Mouse (Mus musculus) heart, embryonic 11.5 days (tissue): ENCODE data around the gene Ak1. TPM values are rescaled to one million over a fixed set of nuclear protein-coding genes. Genes with fewer than 3 reads are reported as not detected.
A peak's percentile ranks its signal among the peaks of the same experiment; 100 is the strongest.

Experiments used
- ATAC-seq: fragments of 200-750 bp; cut with Nextera tagmentation; replicated peaks from 2 replicates; pipeline ENCODE4 v1.8.0; 2017; ENCODE audit warnings: moderate library complexity; ENCODE audit not compliant: insufficient number of reproducible peaks, low FRiP score, low TSS enrichment
- H3K27ac ChIP-seq: fragments of 300-500 bp; sonication (generic); 2 replicates; pipeline ENCODE4 v1.5.1; 2014; ENCODE audit warnings: mild to moderate bottlenecking, low read depth, low read length
- H3K27me3 ChIP-seq: fragments of 300-500 bp; sonication (generic); 2 replicates; pipeline ENCODE4 v1.6.1; 2014; ENCODE audit warnings: mild to moderate bottlenecking, low read length, mixed read lengths; ENCODE audit not compliant: control insufficient read depth, insufficient read depth
- H3K36me3 ChIP-seq: fragments of 300-500 bp; sonication (generic); 2 replicates; pipeline ENCODE4 v1.6.1; 2014; ENCODE audit warnings: mild to moderate bottlenecking, low read length, moderate library complexity, mixed read lengths; ENCODE audit not compliant: control insufficient read depth, insufficient read depth
- H3K4me1 ChIP-seq: fragments of 300-500 bp; sonication (generic); 2 replicates; pipeline ENCODE4 v1.6.1; 2014; ENCODE audit warnings: low read length; ENCODE audit not compliant: control insufficient read depth, insufficient read depth
- H3K4me2 ChIP-seq: fragments of 300-500 bp; sonication (generic); 2 replicates; pipeline ENCODE4 v1.6.1; 2014; ENCODE audit warnings: mild to moderate bottlenecking, moderate library complexity
- H3K4me3 ChIP-seq: fragments of 300-500 bp; sonication (generic); 2 replicates; pipeline ENCODE4 v1.5.1; 2014; ENCODE audit warnings: low read depth, low read length
- H3K9ac ChIP-seq: fragments of 300-500 bp; sonication (generic); 2 replicates; pipeline ENCODE4 v1.6.1; 2014; ENCODE audit warnings: mild to moderate bottlenecking, low read depth, low read length, moderate library complexity
- H3K9me3 ChIP-seq: fragments of 300-500 bp; sonication (generic); replicated peaks from 2 replicates; pipeline ENCODE4 v1.6.1; 2016; ENCODE audit warnings: low read length; ENCODE audit not compliant: control insufficient read depth
- WGBS: fragments of 180-500 bp; shearing (Covaris S2); extraction: QIAGEN DNeasy Blood & Tissue Kit; methylation state at CpG from one replicate; pipeline ENCODE4 v1.1.7; 2014; ENCODE audit not compliant: insufficient replicate concordance; 5-methylcytosine and 5-hydroxymethylcytosine counted together
- polyA plus RNA-seq: library from polyadenylated mRNA; unstranded; fragments of >200 nt; fragmentation: Nextera tagmentation; extraction: Ambion mirVana; gene quantifications from 2 replicates; pipeline ENCODE4 v1.2.1, GENCODE M21; 2014

The Ak1 gene
- polyA plus RNA-seq, 1 experiment from 2014 or later, result 212 TPM

- no peak for ATAC-seq
- Histone ChIP-seq H3K9ac (no peak overlapping the region), H3K27ac (no peak overlapping the region), H3K4me3 (no peak overlapping the region), H3K9me3 (no peaks in the 10 kb centered on the region), H3K27me3 (no peaks in the 10 kb centered on the region), H3K36me3 (peaks cover 10% of the 10 kb centered on the region; the same call in 1 of the 2 replicates), H3K4me1 (peaks cover 18% of the 10 kb centered on the region), H3K4me2 (no peak overlapping the region)
- 83% methylated on average over 3 of the region's 3 CpGs for WGBS
Observed at GRCm38 (mm10) chr2:32676821-32677220, 55.3 kb downstream of the Ak1 start.

- Histone ChIP-seq H3K36me3 (peaks cover 9% of the 10 kb centered on the region), H3K27ac (no peak overlapping the region), H3K9ac (no peak overlapping the region), H3K4me2 (no peak overlapping the region), H3K27me3 (no peaks in the 10 kb centered on the region), H3K4me1 (peaks cover 18% of the 10 kb centered on the region), H3K9me3 (no peaks in the 10 kb centered on the region), H3K4me3 (no peak overlapping the region)
- 85% methylated on average over 7 of the region's 7 CpGs for WGBS
- no peak for ATAC-seq
Observed at GRCm38 (mm10) chr2:32677683-32678082, 56.1 kb downstream of the Ak1 start.

- Histone ChIP-seq H3K9me3 (no peaks in the 10 kb centered on the region), H3K27ac (peak overlapping the region; percentile 32), H3K27me3 (no peaks in the 10 kb centered on the region), H3K4me2 (no peak overlapping the region), H3K36me3 (peaks cover 12% of the 10 kb centered on the region; the same call in 1 of the 2 replicates), H3K9ac (peak overlapping the region; percentile 40), H3K4me1 (peaks cover 13% of the 10 kb centered on the region), H3K4me3 (no peak overlapping the region)
- 27% methylated on average over 7 of the region's 7 CpGs for WGBS
- ATAC-seq, result no peak
Observed at GRCm38 (mm10) chr2:32680051-32680451, 58.5 kb downstream of the Ak1 start.

GRCm38 (mm10) chr2:32680961-32681650 is 59.5 kb downstream of the Ak1 start:
- Histone ChIP-seq H3K9me3 (no peaks in the 10 kb centered on the region), H3K27ac (peak overlapping the region; percentile 29), H3K27me3 (no peaks in the 10 kb centered on the region), H3K36me3 (peaks cover 17% of the 10 kb centered on the region), H3K4me2 (no peak overlapping the region), H3K9ac (no peak overlapping the region), H3K4me3 (no peak overlapping the region), H3K4me1 (peaks cover 13% of the 10 kb centered on the region)
- ATAC-seq, result no peak
- 87% methylated on average over 19 of the region's 19 CpGs for WGBS

- ATAC-seq, result no peak
- Histone ChIP-seq H3K9me3 (no peaks in the 10 kb centered on the region), H3K4me1 (peaks cover 13% of the 10 kb centered on the region)
Observed at GRCm38 (mm10) chr2:32681754-32682153, 60.2 kb downstream of the Ak1 start.

GRCm38 (mm10) chr2:32682721-32683417 is 61.3 kb downstream of the Ak1 start:
- no peak for ATAC-seq
- no peaks in the 10 kb centered on the region for H3K27me3 ChIP-seq
- H3K9me3 ChIP-seq, result no peaks in the 10 kb centered on the region
- peaks cover 28% of the 10 kb centered on the region for H3K36me3 ChIP-seq
- H3K4me2 ChIP-seq, result no peak overlapping the region
- no peak overlapping the region for H3K9ac ChIP-seq
- peaks cover 13% of the 10 kb centered on the region for H3K4me1 ChIP-seq
- 75% methylated on average over 14 of the region's 14 CpGs for WGBS
- no peak overlapping the region for H3K4me3 ChIP-seq
- no peak overlapping the region for H3K27ac ChIP-seq

More at GRCm38 (mm10) chr2:32681754-32682153, 60.2 kb downstream of the Ak1 start:
- H3K9ac ChIP-seq, result no peak overlapping the region
- no peaks in the 10 kb centered on the region for H3K27me3 ChIP-seq
- no peak overlapping the region for H3K4me3 ChIP-seq
- H3K36me3 ChIP-seq, result peaks cover 23% of the 10 kb centered on the region
- no peak overlapping the region for H3K4me2 ChIP-seq
- WGBS, result 59% methylated on average over 6 of the region's 6 CpGs
- no peak overlapping the region for H3K27ac ChIP-seq

GRCm38 (mm10) chr2:32683701-32684100 is 62.1 kb downstream of the Ak1 start:
- Histone ChIP-seq H3K4me3 (no peak overlapping the region), H3K27me3 (no peaks in the 10 kb centered on the region), H3K4me2 (no peak overlapping the region), H3K27ac (no peak overlapping the region), H3K9me3 (no peaks in the 10 kb centered on the region), H3K4me1 (peaks cover 12% of the 10 kb centered on the region), H3K9ac (no peak overlapping the region), H3K36me3 (peaks cover 28% of the 10 kb centered on the region)
- WGBS, result 88% methylated on average over 10 of the region's 10 CpGs
- no peak for ATAC-seq
